Mouse (Mus musculus): ENCODE data around the gene Tmem135. TPM values are rescaled to one million over a fixed set of nuclear protein-coding genes. Genes with fewer than 3 reads are reported as not detected.
"Not testable (repeated sequence)": the region's sequence is repeated elsewhere in the genome, so short reads cannot be mapped to it uniquely, and the experiment has no call there.

The Tmem135 gene
- polyA plus RNA-seq, 2 experiments = 12.4 to 18.6 TPM

DNA sequence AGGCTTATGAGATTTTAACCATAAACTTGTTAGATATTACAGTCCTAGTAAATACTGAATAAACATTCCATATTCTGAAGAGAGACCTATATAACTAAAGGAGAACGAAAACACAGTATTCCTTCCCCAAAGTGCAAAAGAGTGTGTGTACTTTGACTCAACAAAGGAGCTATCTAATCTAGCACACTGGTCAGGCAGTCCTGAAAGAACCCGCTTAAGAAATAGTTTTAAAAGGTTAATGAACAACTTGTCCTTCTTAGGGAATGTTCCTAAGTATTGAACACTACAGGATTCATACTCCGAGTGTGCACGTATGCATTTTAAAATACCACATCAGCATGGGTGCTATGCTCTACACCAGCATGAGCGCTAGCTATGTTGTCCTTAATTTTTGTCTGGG lies 76.3 kb downstream of the Tmem135 start:
- Histone ChIP-seq H3K9me3 (ENCODE audit: control insufficient read depth, low read length) (no peaks in the 10 kb centered on the region), H3K4me3 (replicated peaks; ENCODE audit: low read length) (no peak overlapping the region), H3K36me3 (ENCODE audit: control insufficient read depth, insufficient read depth, low read length) (no peaks in the 10 kb centered on the region), H3K9ac (ENCODE audit: low read depth, low read length, severe bottlenecking) (no peak overlapping the region), H3K27me3 (ENCODE audit: control insufficient read depth, insufficient read depth, low read length) (no peaks in the 10 kb centered on the region), H3K27ac (replicated peaks; ENCODE audit: low read depth, low read length) (no peak overlapping the region), H3K4me2 (replicated peaks; ENCODE audit: low read depth, low read length, severe bottlenecking) (no peak overlapping the region), H3K4me1 (ENCODE audit: control insufficient read depth, insufficient read depth, low read length) (no peaks in the 10 kb centered on the region; the same call in 1 of the 2 replicates)
- ATAC-seq (ENCODE audit: low FRiP score, low read depth) (no peak), DNase-seq (ENCODE audit: low spot score) (no peak)
- 90% methylated on average over 5 of the region's 5 CpGs for WGBS
- no peak for TF ChIP-seq POLR2A (IDR thresholded peaks at IDR 0.05; ENCODE audit: borderline replicate concordance, extremely low read depth, insufficient read depth, insufficient read length)

DNA sequence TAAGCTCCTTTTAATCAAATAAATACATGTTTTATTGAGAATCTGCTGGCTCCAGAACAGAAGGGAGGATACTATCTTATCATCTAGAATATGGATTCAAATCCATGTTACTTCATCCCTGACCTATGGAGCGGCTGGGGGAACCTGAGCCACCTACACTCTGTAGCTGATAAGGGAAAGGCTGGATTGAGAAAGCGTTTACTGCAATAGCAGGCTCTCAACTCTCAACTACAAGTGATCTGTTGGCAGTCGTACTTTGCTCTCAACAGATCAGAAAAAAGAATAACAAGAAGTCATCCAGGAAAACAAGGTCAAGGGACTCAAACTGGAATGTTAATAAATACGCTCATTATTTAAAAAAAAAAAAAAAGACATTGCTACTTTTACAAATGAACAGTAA lies 77.3 kb downstream of the Tmem135 start:
- no peaks in the 10 kb centered on the region; the same call in 1 of the 2 replicates for H3K4me1 ChIP-seq (ENCODE audit: control insufficient read depth, insufficient read depth, low read length)
- no peaks in the 10 kb centered on the region for H3K36me3 ChIP-seq (ENCODE audit: control insufficient read depth, insufficient read depth, low read length)
- no peak overlapping the region for H3K9ac ChIP-seq (ENCODE audit: low read depth, low read length, severe bottlenecking)
- no peak for ATAC-seq (ENCODE audit: low FRiP score, low read depth)
- H3K27ac ChIP-seq (replicated peaks; ENCODE audit: low read depth, low read length) = no peak overlapping the region
- no peak overlapping the region for H3K4me3 ChIP-seq (replicated peaks; ENCODE audit: low read length)
- H3K9me3 ChIP-seq (ENCODE audit: control insufficient read depth, low read length) = no peaks in the 10 kb centered on the region
- H3K4me2 ChIP-seq (replicated peaks; ENCODE audit: low read depth, low read length, severe bottlenecking) = no peak overlapping the region
- WGBS = 79% methylated on average over 4 of the region's 4 CpGs
- H3K27me3 ChIP-seq (ENCODE audit: control insufficient read depth, insufficient read depth, low read length) = no peaks in the 10 kb centered on the region
- DNase-seq (ENCODE audit: low spot score) = no peak
- no peak for TF ChIP-seq POLR2A (IDR thresholded peaks at IDR 0.05; ENCODE audit: borderline replicate concordance, extremely low read depth, insufficient read depth, insufficient read length)

DNA sequence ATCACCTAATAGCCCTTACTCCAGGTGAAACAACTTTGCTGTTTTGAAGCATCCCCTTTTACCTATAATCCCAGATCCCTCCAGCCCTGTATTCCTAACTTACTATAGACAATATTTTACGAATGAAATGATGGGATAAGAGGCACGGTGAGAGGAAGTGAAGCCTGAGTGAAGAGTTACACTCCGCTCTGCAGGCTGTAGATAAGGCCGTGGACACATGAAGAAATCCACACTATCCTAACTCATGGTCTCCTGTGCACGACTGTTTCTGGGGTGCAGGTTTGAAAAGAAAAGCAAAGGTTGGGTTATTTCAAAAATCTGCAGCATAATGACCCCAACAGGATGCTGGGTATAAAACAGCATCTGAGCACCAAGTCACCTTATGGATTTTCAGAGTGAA lies 77.8 kb downstream of the Tmem135 start:
- no peak overlapping the region for H3K27ac ChIP-seq (replicated peaks; ENCODE audit: low read depth, low read length)
- H3K36me3 ChIP-seq (ENCODE audit: control insufficient read depth, insufficient read depth, low read length) = no peaks in the 10 kb centered on the region
- TF ChIP-seq POLR2A (IDR thresholded peaks at IDR 0.05; ENCODE audit: borderline replicate concordance, extremely low read depth, insufficient read depth, insufficient read length) = no peak
- no peak overlapping the region for H3K4me2 ChIP-seq (replicated peaks; ENCODE audit: low read depth, low read length, severe bottlenecking)
- H3K4me3 ChIP-seq (replicated peaks; ENCODE audit: low read length) = no peak overlapping the region
- DNase-seq (ENCODE audit: low spot score) = no peak
- no peaks in the 10 kb centered on the region; the same call in 1 of the 2 replicates for H3K4me1 ChIP-seq (ENCODE audit: control insufficient read depth, insufficient read depth, low read length)
- WGBS = 88% methylated on average over 5 of the region's 5 CpGs
- no peaks in the 10 kb centered on the region for H3K9me3 ChIP-seq (ENCODE audit: control insufficient read depth, low read length)
- no peak for ATAC-seq (ENCODE audit: low FRiP score, low read depth)
- H3K27me3 ChIP-seq (ENCODE audit: control insufficient read depth, insufficient read depth, low read length) = no peaks in the 10 kb centered on the region
- no peak overlapping the region for H3K9ac ChIP-seq (ENCODE audit: low read depth, low read length, severe bottlenecking)

DNA sequence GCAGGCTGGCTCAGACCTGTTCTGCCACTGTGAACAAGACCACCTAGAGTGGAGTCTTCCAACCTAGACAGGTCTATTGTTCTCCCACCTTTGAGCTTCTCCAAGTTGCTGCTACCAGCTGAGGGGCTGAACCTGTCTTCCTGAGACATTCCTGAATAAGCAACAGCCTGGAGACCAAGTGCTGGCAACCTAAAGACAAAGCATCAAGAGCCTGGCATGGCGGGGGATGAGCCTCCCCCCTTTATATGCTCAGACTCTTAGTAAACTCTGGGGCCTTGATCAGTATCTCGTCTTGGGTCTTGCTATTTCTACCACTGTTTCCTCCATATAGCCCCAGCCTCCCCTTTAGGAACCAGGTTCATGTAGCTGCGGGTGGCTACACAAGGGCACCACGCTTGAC lies 81.3 kb downstream of the Tmem135 start:
- H3K9ac ChIP-seq (ENCODE audit: low read depth, low read length, severe bottlenecking); ATAC-seq (ENCODE audit: low FRiP score, low read depth); DNase-seq (ENCODE audit: low spot score); H3K27me3 ChIP-seq (ENCODE audit: control insufficient read depth, insufficient read depth, low read length); H3K4me2 ChIP-seq (replicated peaks; ENCODE audit: low read depth, low read length, severe bottlenecking); H3K9me3 ChIP-seq (ENCODE audit: control insufficient read depth, low read length); H3K36me3 ChIP-seq (ENCODE audit: control insufficient read depth, insufficient read depth, low read length); H3K4me3 ChIP-seq (replicated peaks; ENCODE audit: low read length); H3K4me1 ChIP-seq (ENCODE audit: control insufficient read depth, insufficient read depth, low read length); H3K27ac ChIP-seq (replicated peaks; ENCODE audit: low read depth, low read length): not testable (repeated sequence)
- 89% methylated on average over 4 of the region's 4 CpGs for WGBS

DNA sequence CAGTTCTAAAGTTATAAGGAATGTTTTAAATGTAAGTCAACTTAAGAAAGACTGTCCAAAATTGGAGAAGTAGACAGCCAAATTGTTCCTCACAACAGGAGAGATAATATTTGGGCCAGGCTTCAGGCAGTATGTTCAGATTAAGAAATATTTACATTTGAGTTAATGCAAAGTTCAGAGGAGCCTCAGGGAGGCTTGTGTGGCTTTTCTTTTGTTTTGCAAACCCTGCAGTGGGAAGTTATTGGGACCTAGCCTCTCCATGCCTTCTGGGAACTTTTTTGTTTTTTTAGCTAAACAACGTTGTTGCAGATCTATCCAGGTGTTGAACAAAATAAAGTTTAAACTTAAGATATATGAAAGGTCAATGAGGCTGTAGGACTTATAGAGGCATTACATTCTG lies 84.7 kb downstream of the Tmem135 start:
- Histone ChIP-seq H3K9ac (ENCODE audit: low read depth, low read length, severe bottlenecking) (no peak overlapping the region), H3K36me3 (ENCODE audit: control insufficient read depth, insufficient read depth, low read length) (no peaks in the 10 kb centered on the region), H3K9me3 (ENCODE audit: control insufficient read depth, low read length) (no peaks in the 10 kb centered on the region), H3K4me2 (replicated peaks; ENCODE audit: low read depth, low read length, severe bottlenecking) (no peak overlapping the region), H3K27me3 (ENCODE audit: control insufficient read depth, insufficient read depth, low read length) (no peaks in the 10 kb centered on the region), H3K27ac (replicated peaks; ENCODE audit: low read depth, low read length) (no peak overlapping the region), H3K4me3 (replicated peaks; ENCODE audit: low read length) (no peak overlapping the region), H3K4me1 (ENCODE audit: control insufficient read depth, insufficient read depth, low read length) (no peaks in the 10 kb centered on the region; the same call in 1 of the 2 replicates)
- TF ChIP-seq POLR2A (IDR thresholded peaks at IDR 0.05; ENCODE audit: borderline replicate concordance, extremely low read depth, insufficient read depth, insufficient read length) = no peak
- no peak for DNase-seq (ENCODE audit: low spot score)
- WGBS = 61% methylated on average over 1 of the region's 1 CpGs
- ATAC-seq (ENCODE audit: low FRiP score, low read depth) = no peak

DNA sequence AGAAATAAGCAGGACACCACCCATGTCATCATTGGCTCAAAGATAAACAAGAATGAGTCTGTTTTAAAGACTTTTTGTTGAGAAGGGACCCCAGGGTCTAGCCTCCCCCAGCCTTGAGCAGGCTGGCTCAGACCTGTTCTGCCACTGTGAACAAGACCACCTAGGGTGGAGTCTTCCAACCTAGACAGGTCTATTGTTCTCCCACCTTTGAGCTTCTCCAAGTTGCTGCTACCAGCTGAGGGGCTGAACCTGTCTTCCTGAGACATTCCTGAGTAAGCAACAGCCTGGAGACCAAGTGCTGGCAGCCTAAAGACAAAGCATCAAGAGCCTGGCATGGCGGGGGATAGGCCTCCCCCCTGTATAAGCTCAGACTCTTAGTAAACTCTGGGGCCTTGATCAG lies 86.9 kb downstream of the Tmem135 start:
- not testable (repeated sequence) for H3K27ac ChIP-seq (replicated peaks; ENCODE audit: low read depth, low read length); DNase-seq (ENCODE audit: low spot score); H3K4me2 ChIP-seq (replicated peaks; ENCODE audit: low read depth, low read length, severe bottlenecking); H3K36me3 ChIP-seq (ENCODE audit: control insufficient read depth, insufficient read depth, low read length); H3K27me3 ChIP-seq (ENCODE audit: control insufficient read depth, insufficient read depth, low read length); H3K9me3 ChIP-seq (ENCODE audit: control insufficient read depth, low read length); ATAC-seq (ENCODE audit: low FRiP score, low read depth); H3K4me1 ChIP-seq (ENCODE audit: control insufficient read depth, insufficient read depth, low read length); H3K4me3 ChIP-seq (replicated peaks; ENCODE audit: low read length); H3K9ac ChIP-seq (ENCODE audit: low read depth, low read length, severe bottlenecking)
- WGBS = 100% methylated on average over 1 of the region's 1 CpGs
